Mouse (Mus musculus) liver, embryonic 18 days (tissue): ENCODE results near the gene Olfr1389. TPM values are rescaled to one million over a fixed set of nuclear protein-coding genes. Genes with fewer than 3 reads are reported as not detected.

Experiments used
- polyA plus RNA-seq: library from polyadenylated mRNA; depleted of rRNA; stranded (reverse); fragments of >200 nt; gene quantifications from 2 replicates; pipeline ENCODE4 v1.2.3, GENCODE M21; 2012; rRNA removed

Olfr1389 gene
- polyA plus RNA-seq = not detected in 2 replicates

GRCm38 (mm10) chr11:49422767-49423166, at the start of gene Olfr1389:
Gene Olfr1389, plus strand, starts transcription at chr11:49423067.

DNA sequence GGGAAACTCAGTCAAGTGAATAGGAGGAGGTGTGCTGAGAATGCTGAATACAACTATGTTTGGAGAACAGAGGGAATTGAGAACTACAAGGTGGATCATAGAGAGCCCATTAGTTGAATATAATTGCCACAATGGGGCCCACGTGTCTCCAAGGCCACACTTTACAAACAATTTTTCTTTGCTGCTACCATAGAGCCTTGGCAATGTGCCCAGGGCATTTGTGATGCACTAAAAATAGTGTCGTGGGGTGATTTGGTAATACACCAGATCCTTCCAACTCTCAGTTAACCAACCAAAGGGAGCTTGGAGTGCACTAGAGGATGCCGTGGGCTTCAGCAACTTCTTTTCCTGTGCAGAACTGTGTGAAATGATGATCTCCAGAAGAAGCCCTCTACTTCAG, 13.5 kb downstream of the Olfr1389 start, which contains the start of gene Olfr1388:
Olfr1388 (plus strand) TSS at position 214 of the 400 bp plus-strand sequence.

DNA sequence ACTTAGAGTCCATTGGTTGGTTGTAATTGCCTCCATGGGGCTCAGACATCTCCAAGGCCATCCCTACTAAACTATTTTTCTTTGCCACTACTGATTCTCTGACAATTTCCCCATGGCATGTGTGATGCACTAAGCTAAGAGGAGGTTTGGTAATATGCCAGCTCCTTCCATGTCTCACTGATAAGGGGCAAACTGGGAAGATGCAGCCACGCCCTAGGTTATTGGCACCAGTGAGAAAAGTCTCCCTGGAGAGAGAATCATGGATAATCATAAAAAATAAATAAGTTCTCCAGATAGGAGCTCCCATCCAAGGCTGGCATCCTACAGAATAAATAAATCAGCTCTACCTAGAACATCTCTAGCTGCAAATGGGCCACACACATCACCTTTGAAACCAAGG, 32.2 kb downstream of the Olfr1389 start, which contains the start of gene Olfr1387:
Olfr1387 (plus strand) TSS at position 301 of the 400 bp plus-strand sequence.

DNA sequence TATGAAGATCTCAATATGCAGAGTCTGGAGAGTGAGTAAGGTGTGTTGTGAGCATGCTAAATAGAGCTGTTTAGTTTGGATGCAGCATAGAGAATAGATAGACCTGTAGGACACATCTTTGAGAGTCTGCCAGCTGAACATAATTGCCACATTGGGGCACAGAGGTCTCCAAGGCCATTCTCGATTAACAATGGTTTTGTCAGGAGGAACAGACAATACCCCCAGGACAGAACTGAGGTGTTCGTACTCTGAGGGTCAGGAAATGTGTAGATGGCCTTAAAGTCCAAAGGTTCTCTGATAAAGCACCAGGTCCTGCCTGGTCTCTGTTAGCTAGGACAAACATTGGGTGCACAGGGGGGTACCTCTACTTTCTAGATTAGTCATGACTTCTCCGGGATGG, 41.9 kb downstream of the Olfr1389 start, which contains the start of gene Olfr1386:
Olfr1386 (plus strand) TSS at position 301 of the 400 bp plus-strand sequence.

Other genes starting within 250 kb of the Olfr1389 start
- gene Btnl9, start 235.9 kb upstream of the Olfr1389 start, polyA plus RNA-seq = 1.4 TPM in 2 replicates
- gene Zfp62, start 219.8 kb upstream of the Olfr1389 start, polyA plus RNA-seq = 5.3 and 5.4 TPM in 2 replicates
- gene Mgat1, start 178.9 kb upstream of the Olfr1389 start, polyA plus RNA-seq = 44.3 and 46.4 TPM in 2 replicates
- gene Olfr1393, start 144.8 kb upstream of the Olfr1389 start, polyA plus RNA-seq = 0.10 and 0.14 TPM in 2 replicates
- 0.02 TPM in 2 replicates for gene Olfr1392, start 137.8 kb upstream of the Olfr1389 start, polyA plus RNA-seq
- not detected in 2 replicates for gene Olfr10, start 118.3 kb upstream of the Olfr1389 start, polyA plus RNA-seq
- gene Olfr1391, start 100.3 kb upstream of the Olfr1389 start, polyA plus RNA-seq = not detected in 2 replicates
- gene Olfr1390, start 87.9 kb upstream of the Olfr1389 start, polyA plus RNA-seq = not detected in 2 replicates
- 0.05 and 0.06 TPM in 2 replicates for gene Olfr1388, start 13.6 kb downstream of the Olfr1389 start, polyA plus RNA-seq
- not detected in 2 replicates for gene Olfr1387, start 32.3 kb downstream of the Olfr1389 start, polyA plus RNA-seq
- not detected in 2 replicates for gene Olfr1386, start 42.0 kb downstream of the Olfr1389 start, polyA plus RNA-seq
- gene Olfr1385, start 66.0 kb downstream of the Olfr1389 start, polyA plus RNA-seq = not detected in 2 replicates
- not detected in 2 replicates for gene Olfr1384, start 83.7 kb downstream of the Olfr1389 start, polyA plus RNA-seq
- not detected in 2 replicates for gene Olfr1383, start 96.6 kb downstream of the Olfr1389 start, polyA plus RNA-seq
- gene Olfr1382, start 105.2 kb downstream of the Olfr1389 start, polyA plus RNA-seq = not detected in 2 replicates
- gene Olfr1381, start 120.4 kb downstream of the Olfr1389 start, polyA plus RNA-seq = not detected in 2 replicates
- gene Olfr1380, start 133.8 kb downstream of the Olfr1389 start, polyA plus RNA-seq = not detected in 2 replicates
- 3.6 and 4.3 TPM in 2 replicates for gene Flt4, start 186.2 kb downstream of the Olfr1389 start, polyA plus RNA-seq
- gene Scgb3a1, start 240.5 kb downstream of the Olfr1389 start, polyA plus RNA-seq = 0.09 and 0.10 TPM in 2 replicates